Mouse (Mus musculus): Measurements from ENCODE around the gene Scfd2. TPM values are rescaled to one million over a fixed set of nuclear protein-coding genes. Genes with fewer than 3 reads are reported as not detected.

The Scfd2 gene
- total RNA-seq, 2 experiments from 2014 or later = 22.6 to 30.1 TPM

- no peak for ATAC-seq (replicated peaks; ENCODE audit: low FRiP score, low TSS enrichment, poor library complexity, severe bottlenecking)
These were observed 307.1 kb downstream of the Scfd2 start for GRCm38 (mm10) chr5:74224480-74224879.

DNA sequence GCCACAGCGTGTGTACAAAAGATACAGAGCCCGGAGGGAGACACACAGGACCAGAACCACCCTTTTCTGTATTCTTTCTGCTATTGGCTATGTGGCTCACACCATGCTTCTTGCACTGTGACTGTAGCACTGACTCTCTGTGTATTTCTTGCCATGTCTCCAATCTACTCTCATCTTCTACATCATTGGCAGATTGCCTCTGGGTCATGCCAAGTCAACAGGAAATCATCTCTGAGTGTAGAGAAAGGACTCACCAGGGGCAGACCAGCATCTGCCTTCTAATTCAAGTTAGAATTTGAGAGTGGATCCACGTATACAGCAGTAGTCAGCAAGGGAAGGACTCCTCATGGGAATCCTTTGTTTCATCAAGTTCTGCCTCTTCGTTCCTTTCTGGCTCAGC is 308.9 kb downstream of the Scfd2 start:
- no peak for ATAC-seq (replicated peaks; ENCODE audit: low FRiP score, low TSS enrichment, poor library complexity, severe bottlenecking)

DNA sequence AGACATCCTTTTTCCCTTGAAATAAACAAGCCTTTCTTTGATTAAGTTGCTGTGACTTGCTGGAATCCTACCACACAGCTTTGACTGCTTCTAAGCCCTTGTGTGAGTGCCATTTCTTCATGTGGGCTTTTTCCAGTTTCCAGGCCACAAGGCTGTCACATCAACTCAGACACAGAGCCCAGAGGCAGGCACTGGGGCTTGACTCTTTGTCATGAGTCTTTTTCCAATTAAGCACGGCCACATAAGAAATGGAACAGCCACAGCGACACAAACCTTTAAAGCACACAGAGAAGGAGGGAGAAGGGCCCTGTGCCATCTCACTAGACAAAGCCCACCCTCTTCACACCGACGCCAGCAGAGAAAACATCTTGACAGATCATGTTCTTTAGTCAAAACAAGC is 313.0 kb downstream of the Scfd2 start:
- no peak for ATAC-seq (replicated peaks; ENCODE audit: low FRiP score, low TSS enrichment, poor library complexity, severe bottlenecking)

- ATAC-seq (replicated peaks; ENCODE audit: low FRiP score, low TSS enrichment, poor library complexity, severe bottlenecking) = no peak
These were observed 316.4 kb downstream of the Scfd2 start for GRCm38 (mm10) chr5:74215125-74215524.

DNA sequence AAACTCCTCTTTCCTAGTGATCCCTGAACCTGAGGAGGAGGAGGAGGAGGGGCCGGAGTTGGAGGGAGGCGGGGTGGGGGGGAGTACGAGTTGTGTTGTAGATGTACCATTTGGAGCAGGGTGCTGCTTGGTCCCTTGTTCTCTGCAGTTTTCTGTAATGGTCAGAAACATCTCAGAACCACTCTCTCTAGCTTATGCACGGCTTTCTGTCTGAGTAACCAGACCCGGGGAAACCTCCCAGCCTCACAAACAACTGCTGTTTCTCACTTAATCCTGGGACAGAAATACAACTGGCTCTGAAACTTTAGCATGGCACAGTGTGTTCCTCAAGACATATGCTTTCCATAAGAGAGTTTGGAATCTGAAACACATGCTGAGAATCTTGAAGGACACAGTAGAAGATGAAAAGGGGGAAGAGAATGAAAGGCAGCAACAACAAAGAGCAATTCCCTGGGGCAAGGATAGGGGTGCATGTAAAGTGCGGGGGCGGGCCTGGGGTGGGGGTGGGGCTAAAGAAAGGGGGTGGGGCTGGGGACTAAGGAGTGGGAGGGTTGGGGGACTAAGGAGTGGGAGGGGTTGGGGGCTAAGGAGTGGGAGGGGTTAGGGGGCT is 317.0 kb downstream of the Scfd2 start:
- ATAC-seq (replicated peaks; ENCODE audit: low FRiP score, low TSS enrichment, poor library complexity, severe bottlenecking) = no peak

DNA sequence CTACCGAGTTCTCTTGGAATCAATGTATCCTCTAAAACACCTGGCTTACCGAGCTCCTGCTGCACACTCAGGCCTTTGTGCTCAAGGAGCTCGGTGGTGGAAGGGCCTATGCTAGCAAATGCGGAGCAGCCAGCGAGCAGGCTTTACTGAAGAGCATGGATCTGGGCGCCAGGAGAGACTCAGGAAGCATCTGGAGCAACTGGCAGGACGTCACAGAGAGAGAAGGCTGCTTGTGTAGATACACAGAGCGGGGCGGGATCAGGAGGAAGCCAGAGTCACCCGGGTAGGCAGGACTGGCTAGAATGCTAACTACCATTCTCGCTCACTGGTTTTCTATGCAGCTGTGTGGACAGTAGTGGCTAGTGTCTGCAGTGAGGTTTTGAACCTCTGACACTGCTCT is 320.2 kb downstream of the Scfd2 start:
- ATAC-seq (replicated peaks; ENCODE audit: low FRiP score, low TSS enrichment, poor library complexity, severe bottlenecking) = no peak

DNA sequence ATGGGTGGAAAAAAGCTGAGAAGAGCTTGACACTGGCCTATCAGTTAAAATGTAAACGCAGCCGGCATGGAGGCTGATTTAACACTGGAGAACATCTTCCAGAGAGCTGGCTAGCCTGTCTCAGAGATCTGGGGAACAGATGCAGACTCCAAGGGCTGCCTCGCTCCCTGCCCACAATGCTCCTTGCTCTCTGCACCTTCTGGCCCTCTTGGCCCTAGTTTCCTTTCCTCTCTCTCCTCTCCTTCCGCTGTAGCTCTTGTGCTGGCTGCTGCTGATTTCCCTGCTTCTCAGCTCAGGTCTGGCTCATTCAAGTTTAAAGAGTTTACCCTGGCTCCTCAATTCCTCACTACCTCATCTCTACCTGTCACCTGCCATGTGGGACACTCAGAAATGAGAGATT is 321.9 kb downstream of the Scfd2 start:
- ATAC-seq (replicated peaks; ENCODE audit: low FRiP score, low TSS enrichment, poor library complexity, severe bottlenecking) = no peak

DNA sequence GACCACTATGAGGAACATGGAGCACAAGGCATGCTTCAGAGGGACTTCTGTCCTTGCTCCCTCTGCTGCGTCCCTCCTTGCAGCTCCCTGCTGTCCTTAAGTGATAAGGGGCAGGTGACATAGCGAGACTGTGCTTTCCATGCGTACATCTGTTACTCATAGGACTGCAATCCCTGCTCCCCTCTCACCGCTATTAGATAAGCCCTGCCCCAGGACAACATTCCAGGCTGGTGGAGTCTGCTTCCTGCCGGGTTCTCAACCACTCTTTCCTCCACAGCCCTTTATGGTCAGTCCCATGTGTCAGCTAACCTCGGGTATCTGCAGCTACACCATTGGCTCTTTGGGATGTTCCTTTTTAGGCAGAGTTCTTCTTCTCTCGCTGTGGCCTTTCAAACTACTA is 323.1 kb downstream of the Scfd2 start:
- no peak for ATAC-seq (replicated peaks; ENCODE audit: low FRiP score, low TSS enrichment, poor library complexity, severe bottlenecking)

DNA sequence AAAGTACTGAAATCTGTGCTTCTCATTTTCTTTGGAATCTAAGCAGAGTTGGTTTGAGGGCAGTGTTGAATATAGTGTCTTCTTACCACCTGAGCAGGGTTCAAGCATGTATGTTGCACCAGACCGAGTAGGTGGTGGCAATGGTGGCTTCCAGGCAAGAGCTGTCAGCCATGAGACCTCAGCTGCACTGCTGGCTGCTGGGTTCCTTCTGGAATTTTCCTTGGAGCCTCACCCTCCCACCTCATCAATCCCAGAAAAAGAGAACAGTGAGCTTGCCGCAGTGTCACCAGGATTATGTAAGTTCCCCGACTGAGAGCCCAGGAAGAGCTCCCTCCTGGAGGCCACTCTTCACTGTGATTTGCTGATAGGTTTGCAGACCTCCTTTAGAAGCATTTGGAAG is 324.4 kb downstream of the Scfd2 start:
- no peak for ATAC-seq (replicated peaks; ENCODE audit: low FRiP score, low TSS enrichment, poor library complexity, severe bottlenecking)

DNA sequence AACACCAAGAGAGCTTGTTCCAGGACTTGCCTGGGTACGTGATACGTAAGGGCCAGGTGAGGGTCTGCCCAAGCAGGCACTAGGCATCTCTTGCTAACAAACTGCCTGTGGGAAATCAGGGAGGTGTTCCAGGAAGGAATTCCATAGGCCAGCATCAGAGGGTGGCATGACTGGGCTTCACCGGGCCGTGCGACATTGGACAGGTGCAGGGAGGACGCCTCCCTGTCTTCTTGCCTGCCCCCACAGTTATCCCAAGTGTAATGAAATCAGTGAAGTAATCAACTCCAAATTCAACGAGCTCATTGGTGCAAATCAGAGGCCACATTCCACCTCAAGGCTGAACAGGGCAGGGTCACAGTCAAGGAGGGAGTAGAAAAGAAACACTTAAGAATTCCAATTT is 324.9 kb downstream of the Scfd2 start:
- no peak for ATAC-seq (replicated peaks; ENCODE audit: low FRiP score, low TSS enrichment, poor library complexity, severe bottlenecking)

DNA sequence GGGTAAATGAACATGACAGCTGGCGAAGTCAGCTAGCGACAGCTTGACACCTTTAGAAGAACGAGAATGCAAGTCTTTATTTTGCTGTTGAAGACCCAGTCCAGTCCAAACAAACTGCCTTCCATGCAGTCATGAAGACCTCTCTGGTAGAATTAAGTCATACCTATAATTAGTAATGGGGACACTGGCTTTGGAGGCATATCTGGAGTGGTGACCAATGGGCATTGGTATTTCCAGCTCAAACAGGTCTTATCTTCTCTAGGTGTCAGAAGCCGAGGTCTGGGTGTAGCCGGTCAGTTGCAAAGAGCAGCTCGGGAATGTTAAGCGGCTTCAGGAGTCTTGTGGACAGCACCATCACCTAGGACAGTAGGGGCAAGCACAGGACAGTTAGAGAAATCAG is 325.5 kb downstream of the Scfd2 start:
- ATAC-seq (replicated peaks; ENCODE audit: low FRiP score, low TSS enrichment, poor library complexity, severe bottlenecking) = no peak

GRCm38 (mm10) chr5:74205509-74205908 is 326.1 kb downstream of the Scfd2 start:
- no peak for ATAC-seq (replicated peaks; ENCODE audit: low FRiP score, low TSS enrichment, poor library complexity, severe bottlenecking)

- no peak for ATAC-seq (replicated peaks; ENCODE audit: low FRiP score, low TSS enrichment, poor library complexity, severe bottlenecking)
These were observed 327.1 kb downstream of the Scfd2 start for GRCm38 (mm10) chr5:74204465-74204864.

DNA sequence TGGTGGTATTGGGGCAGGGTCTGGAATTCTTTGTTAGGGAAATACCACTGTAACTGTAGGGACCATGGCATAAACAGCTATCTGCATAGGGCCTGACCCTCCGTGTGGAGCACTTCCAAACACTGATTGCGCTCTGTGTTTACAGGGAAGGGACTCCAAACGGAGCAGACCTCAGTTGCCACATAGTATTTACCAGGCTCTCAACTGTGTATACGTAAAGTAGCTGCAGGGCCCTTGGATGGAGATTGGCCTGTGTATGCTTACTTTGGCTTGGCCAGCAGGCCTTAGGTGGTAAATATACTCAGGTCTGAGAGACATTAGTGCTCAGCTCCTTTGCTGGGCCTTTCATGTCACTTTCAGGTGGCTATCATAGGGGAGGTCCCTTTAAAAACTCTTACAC is 329.0 kb downstream of the Scfd2 start:
- ATAC-seq (replicated peaks; ENCODE audit: low FRiP score, low TSS enrichment, poor library complexity, severe bottlenecking) = no peak

- ATAC-seq (replicated peaks; ENCODE audit: low FRiP score, low TSS enrichment, poor library complexity, severe bottlenecking) = no peak
These were observed 329.8 kb downstream of the Scfd2 start for GRCm38 (mm10) chr5:74201570-74202357.

GRCm38 (mm10) chr5:74200481-74200880 is 331.1 kb downstream of the Scfd2 start:
- no peak for ATAC-seq (replicated peaks; ENCODE audit: low FRiP score, low TSS enrichment, poor library complexity, severe bottlenecking)

- ATAC-seq (replicated peaks; ENCODE audit: low FRiP score, low TSS enrichment, poor library complexity, severe bottlenecking) = no peak
These were observed 331.8 kb downstream of the Scfd2 start for GRCm38 (mm10) chr5:74199793-74200192.

DNA sequence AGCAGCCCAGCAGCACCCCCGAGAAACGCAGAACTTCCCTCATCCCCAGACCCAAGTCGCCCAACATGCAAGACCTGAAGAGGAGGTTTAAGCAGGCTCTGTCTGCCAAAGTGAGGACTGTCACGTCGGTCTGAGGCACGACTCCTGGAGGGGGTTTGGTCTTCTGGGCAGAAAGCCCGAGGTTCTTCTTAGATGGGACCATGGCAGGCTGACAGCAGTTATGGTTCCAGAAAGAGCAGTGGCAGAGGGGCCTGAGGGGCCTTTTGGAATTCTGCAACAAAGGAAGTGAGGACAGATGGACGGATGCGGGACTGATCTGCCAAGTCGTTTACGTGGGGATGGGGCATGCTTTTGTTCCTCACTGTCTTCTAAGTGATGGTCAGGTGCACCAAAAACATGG is 333.1 kb downstream of the Scfd2 start:
- no peak for ATAC-seq (replicated peaks; ENCODE audit: low FRiP score, low TSS enrichment, poor library complexity, severe bottlenecking)

- no peak for ATAC-seq (replicated peaks; ENCODE audit: low FRiP score, low TSS enrichment, poor library complexity, severe bottlenecking)
These were observed 333.8 kb downstream of the Scfd2 start for GRCm38 (mm10) chr5:74197541-74198330.

- no peak for ATAC-seq (replicated peaks; ENCODE audit: low FRiP score, low TSS enrichment, poor library complexity, severe bottlenecking)
These were observed 335.3 kb downstream of the Scfd2 start for GRCm38 (mm10) chr5:74196307-74196618.

Data from megakaryocyte-erythroid progenitor cell, adult 5-6 weeks (primary cell).